Mouse (Mus musculus): ENCODE results near the gene Rasgrf2. TPM values are rescaled to one million over a fixed set of nuclear protein-coding genes. Genes with fewer than 3 reads are reported as not detected.

Rasgrf2 gene
- polyA plus RNA-seq, 1 experiment from 2014 or later = 0.87 TPM

DNA sequence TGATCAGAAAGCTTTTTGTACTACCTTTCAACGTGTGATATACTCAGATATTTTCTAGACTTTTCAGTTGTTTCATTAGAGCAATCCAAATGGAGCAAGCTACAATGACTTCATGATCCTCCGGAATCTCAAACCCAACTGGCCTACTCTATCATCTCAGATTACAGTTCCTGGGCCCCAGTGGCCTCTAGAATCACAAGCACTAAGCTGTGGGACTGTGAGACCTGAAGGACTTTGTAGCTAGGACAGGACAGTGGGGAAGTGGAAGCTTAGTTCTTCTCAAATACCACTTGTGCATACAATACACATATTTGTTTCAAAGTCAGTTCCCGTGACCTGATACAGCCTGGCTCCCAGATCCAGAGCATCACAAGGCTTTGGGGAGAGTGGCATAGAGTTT lies 253.5 kb downstream of the Rasgrf2 start:
- Histone ChIP-seq H3K4me3 (ENCODE audit: low read depth, low read length) (no peak overlapping the region), H3K27me3 (ENCODE audit: control insufficient read depth, insufficient read depth, low read length) (no peaks in the 10 kb centered on the region), H3K36me3 (ENCODE audit: control insufficient read depth, insufficient read depth, low read length) (no peaks in the 10 kb centered on the region), H3K27ac (ENCODE audit: low read depth, low read length) (peak overlapping the region; percentile 86), H3K9ac (ENCODE audit: low read depth, low read length) (no peak overlapping the region), H3K4me1 (ENCODE audit: control insufficient read depth, insufficient read depth, low read length) (peaks cover 27% of the 10 kb centered on the region), H3K9me3 (replicated peaks; ENCODE audit: control insufficient read depth, low read length) (no peaks in the 10 kb centered on the region), H3K4me2 (no peak overlapping the region; the same call in 1 of the 2 replicates)
- ATAC-seq (replicated peaks; ENCODE audit: insufficient number of reproducible peaks, low FRiP score, low TSS enrichment) = no peak
- WGBS (ENCODE audit: insufficient replicate concordance) = 75% methylated on average over 3 of the region's 3 CpGs

- Histone ChIP-seq H3K27me3 (ENCODE audit: control insufficient read depth, insufficient read depth, low read length) (no peaks in the 10 kb centered on the region), H3K27ac (ENCODE audit: low read depth, low read length) (peak overlapping the region; percentile 86), H3K4me1 (ENCODE audit: control insufficient read depth, insufficient read depth, low read length) (peaks cover 27% of the 10 kb centered on the region), H3K4me3 (ENCODE audit: low read depth, low read length) (no peak overlapping the region), H3K36me3 (ENCODE audit: control insufficient read depth, insufficient read depth, low read length) (no peaks in the 10 kb centered on the region), H3K9ac (ENCODE audit: low read depth, low read length) (no peak overlapping the region), H3K9me3 (replicated peaks; ENCODE audit: control insufficient read depth, low read length) (no peaks in the 10 kb centered on the region), H3K4me2 (peak overlapping the region; percentile 9; the same call in 1 of the 2 replicates)
- 48% methylated on average over 10 of the region's 10 CpGs for WGBS (ENCODE audit: insufficient replicate concordance)
- ATAC-seq (replicated peaks; ENCODE audit: insufficient number of reproducible peaks, low FRiP score, low TSS enrichment) = no peak
These were observed 254.1 kb downstream of the Rasgrf2 start for GRCm38 (mm10) chr13:91877350-91877749.

DNA sequence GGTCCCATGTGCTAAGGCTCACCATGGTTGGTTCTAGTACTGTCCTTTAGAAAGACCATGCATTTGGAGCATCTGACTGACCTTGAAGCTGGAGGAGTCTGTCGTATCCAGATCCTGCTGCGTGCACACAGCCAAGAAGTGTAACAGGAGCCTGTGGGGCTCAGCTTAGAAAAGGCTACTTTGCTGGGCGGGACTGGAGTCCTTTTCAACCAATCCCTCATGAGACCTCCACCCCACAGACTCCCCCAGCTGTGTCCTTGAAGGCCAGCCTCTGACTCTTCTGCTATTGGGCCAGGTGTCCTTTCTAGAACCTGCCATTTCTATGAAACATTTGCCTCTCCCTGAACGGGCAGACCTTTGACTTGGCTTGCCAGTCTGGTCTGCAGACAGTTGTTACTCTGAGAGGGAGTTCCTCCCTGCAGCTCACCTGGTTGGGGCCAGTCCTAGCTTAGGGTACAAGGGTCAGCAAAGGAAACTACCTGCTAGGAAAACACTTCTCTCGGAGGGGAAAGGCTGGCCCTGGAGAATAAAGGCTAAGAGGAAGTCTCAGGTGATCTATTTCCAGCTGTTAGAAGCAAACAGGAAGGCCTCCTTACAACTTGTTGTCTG lies 254.6 kb downstream of the Rasgrf2 start, which contains the start of gene Ckmt2:
Ckmt2 (minus strand) TSS at position 145 of the 609 bp plus-strand sequence.
- 59% methylated on average over 5 of the region's 5 CpGs for whole genome bisulfite sequencing (ENCODE audit: insufficient replicate concordance)
- Histone ChIP-seq H3K4me3 (ENCODE audit: low read depth, low read length) (no peak within 1 kb of the TSS), H3K27ac (ENCODE audit: low read depth, low read length) (peak within 1 kb of the TSS; percentile 86), H3K9ac (ENCODE audit: low read depth, low read length) (no peak within 1 kb of the TSS), H3K27me3 (ENCODE audit: control insufficient read depth, insufficient read depth, low read length) (no peaks in the 10 kb centered on the region), H3K9me3 (replicated peaks; ENCODE audit: control insufficient read depth, low read length) (no peaks in the 10 kb centered on the region), H3K4me1 (ENCODE audit: control insufficient read depth, insufficient read depth, low read length) (peaks cover 27% of the 10 kb centered on the region), H3K4me2 (peak within 1 kb of the TSS; percentile 9; the same call in 1 of the 2 replicates), H3K36me3 (ENCODE audit: control insufficient read depth, insufficient read depth, low read length) (no peaks in the 10 kb centered on the region)
- no peak for ATAC-seq (replicated peaks; ENCODE audit: insufficient number of reproducible peaks, low FRiP score, low TSS enrichment)

GRCm38 (mm10) chr13:91875581-91875980 lies 255.9 kb downstream of the Rasgrf2 start:
- Histone ChIP-seq H3K27me3 (ENCODE audit: control insufficient read depth, insufficient read depth, low read length) (no peaks in the 10 kb centered on the region), H3K9me3 (replicated peaks; ENCODE audit: control insufficient read depth, low read length) (no peaks in the 10 kb centered on the region), H3K9ac (ENCODE audit: low read depth, low read length) (no peak overlapping the region), H3K36me3 (ENCODE audit: control insufficient read depth, insufficient read depth, low read length) (no peaks in the 10 kb centered on the region), H3K27ac (ENCODE audit: low read depth, low read length) (peak overlapping the region; percentile 24; the same call in 1 of the 2 replicates), H3K4me2 (no peak overlapping the region), H3K4me3 (ENCODE audit: low read depth, low read length) (no peak overlapping the region), H3K4me1 (ENCODE audit: control insufficient read depth, insufficient read depth, low read length) (peaks cover 27% of the 10 kb centered on the region)
- ATAC-seq (replicated peaks; ENCODE audit: insufficient number of reproducible peaks, low FRiP score, low TSS enrichment) = no peak
- WGBS (ENCODE audit: insufficient replicate concordance) = 46% methylated on average over 2 of the region's 2 CpGs

DNA sequence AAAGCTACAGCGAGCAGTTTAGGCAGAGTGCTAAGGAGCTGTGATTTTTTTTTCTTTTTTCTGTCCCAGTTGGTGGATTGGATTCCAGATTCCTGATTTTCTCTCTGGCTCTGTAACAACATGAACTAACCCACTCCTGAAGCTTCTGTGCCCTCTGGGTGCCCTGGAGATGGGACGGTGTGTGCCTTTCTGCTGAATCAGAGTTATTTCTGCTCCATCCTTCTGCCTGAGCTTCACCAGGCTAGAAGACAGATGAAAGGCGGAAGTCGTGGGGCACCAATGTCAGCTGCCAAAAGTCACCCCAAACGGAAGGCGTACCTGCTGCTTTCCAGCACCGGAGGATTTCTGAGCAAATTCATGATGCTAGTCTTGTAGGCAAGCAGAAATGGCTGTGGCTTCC lies 256.9 kb downstream of the Rasgrf2 start:
- H3K9me3 ChIP-seq (replicated peaks; ENCODE audit: control insufficient read depth, low read length) = no peaks in the 10 kb centered on the region
- no peaks in the 10 kb centered on the region for H3K27me3 ChIP-seq (ENCODE audit: control insufficient read depth, insufficient read depth, low read length)
- no peak overlapping the region for H3K4me2 ChIP-seq
- peaks cover 27% of the 10 kb centered on the region for H3K4me1 ChIP-seq (ENCODE audit: control insufficient read depth, insufficient read depth, low read length)
- no peaks in the 10 kb centered on the region for H3K36me3 ChIP-seq (ENCODE audit: control insufficient read depth, insufficient read depth, low read length)
- 70% methylated on average over 7 of the region's 7 CpGs for WGBS (ENCODE audit: insufficient replicate concordance)
- no peak overlapping the region for H3K9ac ChIP-seq (ENCODE audit: low read depth, low read length)
- ATAC-seq (replicated peaks; ENCODE audit: insufficient number of reproducible peaks, low FRiP score, low TSS enrichment) = no peak
- no peak overlapping the region for H3K4me3 ChIP-seq (ENCODE audit: low read depth, low read length)
- peak overlapping the region; percentile 72; the same call in 1 of the 2 replicates for H3K27ac ChIP-seq (ENCODE audit: low read depth, low read length)

- 55% methylated on average over 7 of the region's 7 CpGs for WGBS (ENCODE audit: insufficient replicate concordance)
- no peak overlapping the region for H3K9ac ChIP-seq (ENCODE audit: low read depth, low read length)
- ATAC-seq (replicated peaks; ENCODE audit: insufficient number of reproducible peaks, low FRiP score, low TSS enrichment) = no peak
These were observed 257.6 kb downstream of the Rasgrf2 start for GRCm38 (mm10) chr13:91873734-91874329.

GRCm38 (mm10) chr13:91868577-91868976 lies 262.9 kb downstream of the Rasgrf2 start:
- H3K4me3 ChIP-seq (ENCODE audit: low read depth, low read length) = no peak overlapping the region
- H3K27ac ChIP-seq (ENCODE audit: low read depth, low read length) = no peak overlapping the region
- no peak overlapping the region for H3K4me2 ChIP-seq
- WGBS (ENCODE audit: insufficient replicate concordance) = 92% methylated on average over 1 of the region's 1 CpGs
- no peaks in the 10 kb centered on the region; the same call in 1 of the 2 replicates for H3K9me3 ChIP-seq (replicated peaks; ENCODE audit: control insufficient read depth, low read length)
- ATAC-seq (replicated peaks; ENCODE audit: insufficient number of reproducible peaks, low FRiP score, low TSS enrichment) = no peak
- H3K9ac ChIP-seq (ENCODE audit: low read depth, low read length) = no peak overlapping the region
- H3K4me1 ChIP-seq (ENCODE audit: control insufficient read depth, insufficient read depth, low read length) = no peaks in the 10 kb centered on the region; the same call in 1 of the 2 replicates
- no peaks in the 10 kb centered on the region for H3K27me3 ChIP-seq (ENCODE audit: control insufficient read depth, insufficient read depth, low read length)
- H3K36me3 ChIP-seq (ENCODE audit: control insufficient read depth, insufficient read depth, low read length) = no peaks in the 10 kb centered on the region

More at GRCm38 (mm10) chr13:91873734-91874329, 257.6 kb downstream of the Rasgrf2 start:
- no peak overlapping the region for H3K4me2 ChIP-seq
- peak overlapping the region; percentile 72 for H3K27ac ChIP-seq (ENCODE audit: low read depth, low read length)
- H3K9me3 ChIP-seq (replicated peaks; ENCODE audit: control insufficient read depth, low read length) = no peaks in the 10 kb centered on the region
- H3K4me3 ChIP-seq (ENCODE audit: low read depth, low read length) = no peak overlapping the region
- no peaks in the 10 kb centered on the region for H3K27me3 ChIP-seq (ENCODE audit: control insufficient read depth, insufficient read depth, low read length)
- peaks cover 27% of the 10 kb centered on the region for H3K4me1 ChIP-seq (ENCODE audit: control insufficient read depth, insufficient read depth, low read length)
- H3K36me3 ChIP-seq (ENCODE audit: control insufficient read depth, insufficient read depth, low read length) = no peaks in the 10 kb centered on the region

GRCm38 (mm10) chr13:91858835-91859234 lies 272.6 kb downstream of the Rasgrf2 start:
- Histone ChIP-seq H3K36me3 (ENCODE audit: control insufficient read depth, insufficient read depth, low read length) (no peaks in the 10 kb centered on the region), H3K9ac (ENCODE audit: low read depth, low read length) (no peak overlapping the region), H3K9me3 (replicated peaks; ENCODE audit: control insufficient read depth, low read length) (no peaks in the 10 kb centered on the region), H3K4me3 (ENCODE audit: low read depth, low read length) (no peak overlapping the region), H3K27me3 (ENCODE audit: control insufficient read depth, insufficient read depth, low read length) (no peaks in the 10 kb centered on the region), H3K4me1 (ENCODE audit: control insufficient read depth, insufficient read depth, low read length) (no peaks in the 10 kb centered on the region), H3K27ac (ENCODE audit: low read depth, low read length) (no peak overlapping the region), H3K4me2 (no peak overlapping the region)
- WGBS (ENCODE audit: insufficient replicate concordance) = 75% methylated on average over 7 of the region's 7 CpGs
- ATAC-seq (replicated peaks; ENCODE audit: insufficient number of reproducible peaks, low FRiP score, low TSS enrichment) = no peak
